Mouse (Mus musculus): ENCODE measurements around the gene Lypla2.
A peak's percentile ranks its signal among the peaks of the same experiment; 100 is the strongest.
"Not testable (repeated sequence)": the region's sequence is repeated elsewhere in the genome, so short reads cannot be mapped to it uniquely, and the experiment has no call there.

Lypla2 gene

GRCm38 (mm10) chr4:135972556-135972906, at the start of gene Lypla2:
TSS of gene Lypla2 (minus strand) at chr4:135972626.
- DNase-seq: peak; percentile 90

- DNase-seq: peak; percentile 100
These were observed 49.2 kb upstream of the Lypla2 start, which contains the start of gene Eloa for GRCm38 (mm10) chr4:136021549-136022047. TSS of gene Eloa (minus strand) at chr4:136021763.

- peak; percentile 27 for DNase-seq
These were observed 48.5 kb upstream of the Lypla2 start for GRCm38 (mm10) chr4:136020743-136021548.

- DNase-seq: no peak
These were observed 43.7 kb upstream of the Lypla2 start for GRCm38 (mm10) chr4:136016059-136016602.

GRCm38 (mm10) chr4:136010586-136010985, 38.2 kb upstream of the Lypla2 start:
- no peak for DNase-seq

- no peak for DNase-seq
These were observed 36.5 kb upstream of the Lypla2 start for GRCm38 (mm10) chr4:136008782-136009447.

GRCm38 (mm10) chr4:136006821-136007220, 34.4 kb upstream of the Lypla2 start:
- DNase-seq: no peak

- no peak for DNase-seq
These were observed 32.5 kb upstream of the Lypla2 start for GRCm38 (mm10) chr4:136004921-136005320.

GRCm38 (mm10) chr4:136004107-136004675, 31.8 kb upstream of the Lypla2 start:
- DNase-seq: no peak

GRCm38 (mm10) chr4:135995118-135995517, 22.7 kb upstream of the Lypla2 start:
- no peak for DNase-seq

- no peak for DNase-seq
These were observed 21.5 kb upstream of the Lypla2 start for GRCm38 (mm10) chr4:135993941-135994340.

GRCm38 (mm10) chr4:135987714-135988113, 15.3 kb upstream of the Lypla2 start:
- no peak for DNase-seq

- DNase-seq: peak; percentile 92
These were observed 14.7 kb upstream of the Lypla2 start, which contains the start of gene Pithd1 for GRCm38 (mm10) chr4:135986943-135987710. TSS of gene Pithd1 (minus strand) at chr4:135987264.

- DNase-seq: no peak
These were observed 14.0 kb upstream of the Lypla2 start for GRCm38 (mm10) chr4:135986301-135986942.

- no peak for DNase-seq
These were observed 13.3 kb upstream of the Lypla2 start for GRCm38 (mm10) chr4:135985769-135986168.

GRCm38 (mm10) chr4:135985193-135985592, 12.8 kb upstream of the Lypla2 start:
- DNase-seq: no peak

GRCm38 (mm10) chr4:135984556-135984955, 12.1 kb upstream of the Lypla2 start:
- no peak for DNase-seq

- peak; percentile 91 for DNase-seq
These were observed 9.2 kb upstream of the Lypla2 start for GRCm38 (mm10) chr4:135981524-135982063.

- not testable (repeated sequence) for DNase-seq
These were observed 7.8 kb upstream of the Lypla2 start for GRCm38 (mm10) chr4:135980223-135980622.

- DNase-seq: no peak
These were observed 3.7 kb upstream of the Lypla2 start for GRCm38 (mm10) chr4:135976146-135976545.

Data from layer of hippocampus, adult 9-11 months (tissue).